Mouse (Mus musculus): ENCODE measurements around the gene Mrm1. TPM values are rescaled to one million over a fixed set of nuclear protein-coding genes. Genes with fewer than 3 reads are reported as not detected.

The Mrm1 gene
- polyA plus RNA-seq, 1 experiment from 2014 or later = 7.9 TPM

DNA sequence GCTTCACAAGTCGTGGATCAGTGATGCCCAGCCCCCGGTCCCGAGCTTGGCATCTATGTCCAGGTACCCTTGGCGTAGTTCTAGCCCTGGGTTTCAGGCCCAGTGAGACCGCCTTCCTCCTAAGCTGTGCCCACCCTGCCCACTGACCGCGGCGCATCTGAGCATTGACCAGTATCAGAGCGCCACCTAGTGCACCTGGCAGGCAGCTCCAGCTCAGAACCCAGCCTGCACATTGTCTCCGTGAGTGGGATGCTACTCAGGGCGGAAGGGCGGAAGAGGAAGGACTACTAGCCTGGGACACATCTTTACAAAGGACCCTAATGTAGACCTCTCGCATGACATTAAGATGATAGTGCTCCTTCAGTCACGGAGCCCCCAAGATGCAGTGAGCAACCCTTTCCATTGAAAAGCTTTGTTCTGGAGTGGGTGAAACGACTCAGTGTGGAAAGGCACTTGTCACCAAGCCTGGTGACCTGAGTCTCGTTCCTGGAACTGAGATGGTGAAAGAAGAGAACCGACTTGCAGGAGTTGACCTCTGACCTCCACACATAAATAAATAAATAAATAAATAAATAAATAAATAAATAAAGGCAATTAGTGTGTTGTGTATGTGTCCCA, 24.7 kb downstream of the Mrm1 start:
- ATAC-seq (ENCODE audit: low read depth) (peak; percentile 85), DNase-seq (ENCODE audit: low spot score) (peak; percentile 76)
- H3K4me2 ChIP-seq (ENCODE audit: low read depth, low read length) = peak overlapping the region; percentile 52
- no peaks in the 10 kb centered on the region for H3K9me3 ChIP-seq (ENCODE audit: control insufficient read depth, low read length)
- WGBS = 13% methylated on average over 17 of the region's 17 CpGs
- H3K4me3 ChIP-seq (ENCODE audit: low read depth, low read length) = no peak overlapping the region
- H3K27me3 ChIP-seq (replicated peaks; ENCODE audit: control insufficient read depth, insufficient read depth, low read length) = no peaks in the 10 kb centered on the region
- no peaks in the 10 kb centered on the region for H3K36me3 ChIP-seq (ENCODE audit: control insufficient read depth, insufficient read depth, low read length)
- no peak overlapping the region for H3K9ac ChIP-seq (ENCODE audit: low read depth, low read length)
- no peaks in the 10 kb centered on the region for H3K4me1 ChIP-seq (ENCODE audit: control insufficient read depth, insufficient read depth, low read length)
- H3K27ac ChIP-seq (replicated peaks; ENCODE audit: low read depth, low read length) = no peak overlapping the region

DNA sequence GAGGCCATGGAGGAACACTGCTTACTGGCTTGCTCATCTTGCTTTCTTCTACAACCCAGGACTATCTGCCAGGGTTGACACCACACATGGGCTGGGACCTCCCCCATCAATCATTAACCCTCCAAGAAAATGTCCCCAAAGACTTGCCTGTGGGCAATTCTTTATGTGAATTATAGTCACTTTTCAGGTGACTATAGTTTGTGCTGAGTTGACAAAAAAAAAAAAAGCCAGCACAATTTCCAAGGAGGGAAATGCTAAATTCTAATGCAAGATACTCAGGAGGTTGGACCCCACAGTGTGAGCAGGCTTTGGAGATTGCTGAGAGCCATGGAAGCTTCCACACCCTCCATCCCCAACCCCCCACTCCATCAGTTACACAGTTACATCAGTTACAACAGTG, 25.8 kb downstream of the Mrm1 start:
- no peak for DNase-seq (ENCODE audit: low spot score)
- Histone ChIP-seq H3K36me3 (ENCODE audit: control insufficient read depth, insufficient read depth, low read length) (no peaks in the 10 kb centered on the region), H3K4me2 (ENCODE audit: low read depth, low read length) (no peak overlapping the region), H3K27me3 (replicated peaks; ENCODE audit: control insufficient read depth, insufficient read depth, low read length) (no peaks in the 10 kb centered on the region), H3K9me3 (ENCODE audit: control insufficient read depth, low read length) (no peaks in the 10 kb centered on the region), H3K9ac (ENCODE audit: low read depth, low read length) (no peak overlapping the region), H3K27ac (replicated peaks; ENCODE audit: low read depth, low read length) (no peak overlapping the region), H3K4me3 (ENCODE audit: low read depth, low read length) (no peak overlapping the region), H3K4me1 (ENCODE audit: control insufficient read depth, insufficient read depth, low read length) (no peaks in the 10 kb centered on the region)
- no peak for ATAC-seq (ENCODE audit: low read depth)

DNA sequence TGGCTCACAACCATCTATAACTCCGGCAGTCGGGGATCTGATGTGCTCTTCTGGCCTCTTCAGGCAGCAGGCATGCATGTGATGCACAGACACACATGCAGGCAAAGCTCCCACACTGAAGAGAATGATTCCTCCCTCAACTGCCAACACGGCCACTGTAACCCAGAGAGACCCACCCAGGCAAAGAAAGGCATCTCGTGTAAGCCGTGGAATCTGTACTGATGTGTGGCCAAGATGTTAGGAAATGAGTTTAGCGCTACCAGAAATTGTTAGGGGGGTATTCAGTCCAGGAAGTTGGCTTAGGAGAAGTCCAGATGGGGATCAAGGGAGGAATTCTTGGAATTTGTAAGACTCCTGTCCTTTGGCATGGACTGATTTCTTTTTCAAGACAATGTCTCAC, 28.9 kb downstream of the Mrm1 start:
- 32% methylated on average over 6 of the region's 6 CpGs for WGBS
- no peak overlapping the region for H3K27ac ChIP-seq (replicated peaks; ENCODE audit: low read depth, low read length)
- no peaks in the 10 kb centered on the region for H3K36me3 ChIP-seq (ENCODE audit: control insufficient read depth, insufficient read depth, low read length)
- no peaks in the 10 kb centered on the region for H3K4me1 ChIP-seq (ENCODE audit: control insufficient read depth, insufficient read depth, low read length)
- H3K9me3 ChIP-seq (ENCODE audit: control insufficient read depth, low read length) = no peaks in the 10 kb centered on the region
- no peak for DNase-seq (ENCODE audit: low spot score)
- no peak overlapping the region for H3K4me2 ChIP-seq (ENCODE audit: low read depth, low read length)
- ATAC-seq (ENCODE audit: low read depth) = no peak
- H3K9ac ChIP-seq (ENCODE audit: low read depth, low read length) = no peak overlapping the region; the same call in 1 of the 2 replicates
- H3K4me3 ChIP-seq (ENCODE audit: low read depth, low read length) = no peak overlapping the region
- no peaks in the 10 kb centered on the region for H3K27me3 ChIP-seq (replicated peaks; ENCODE audit: control insufficient read depth, insufficient read depth, low read length)

DNA sequence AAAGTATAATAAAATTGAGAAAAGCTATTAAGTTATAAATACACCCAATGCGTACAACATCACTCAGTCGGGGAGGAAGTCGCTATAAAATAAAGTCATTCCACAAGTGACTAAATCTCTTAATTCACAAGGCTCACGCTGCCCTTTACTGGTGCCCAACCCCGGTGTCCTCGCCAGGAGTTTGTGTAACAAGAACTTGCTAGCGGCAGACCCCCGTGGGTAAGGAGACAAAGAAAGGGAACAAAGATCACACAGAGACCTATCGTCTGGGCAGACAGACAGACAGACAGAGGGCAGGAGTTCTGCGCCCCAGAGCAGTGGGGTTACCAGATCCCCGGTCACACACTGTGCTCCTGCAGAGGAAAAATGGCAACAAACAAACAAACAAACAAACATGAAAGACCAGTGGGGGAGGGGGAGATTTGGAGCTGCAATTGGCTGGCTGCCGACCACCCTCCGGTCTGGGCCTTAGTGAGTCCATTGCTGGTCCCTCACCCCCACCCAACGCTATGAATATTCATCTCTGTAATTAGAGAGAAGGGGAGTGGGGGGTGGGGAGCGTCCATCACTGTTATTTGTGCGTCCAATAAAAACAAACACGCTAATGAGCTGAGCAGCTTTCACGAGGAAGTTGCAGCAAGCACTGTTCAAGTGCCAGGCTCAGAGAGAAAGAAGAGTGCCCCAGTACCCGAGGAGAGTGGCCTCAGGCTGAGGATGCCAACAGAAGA, 39.0 kb downstream of the Mrm1 start:
- ATAC-seq (ENCODE audit: low read depth) (no peak), DNase-seq (ENCODE audit: low spot score) (no peak)
- no peak overlapping the region for H3K9ac ChIP-seq (ENCODE audit: low read depth, low read length)
- H3K36me3 ChIP-seq (ENCODE audit: control insufficient read depth, insufficient read depth, low read length) = no peaks in the 10 kb centered on the region
- no peak overlapping the region for H3K4me2 ChIP-seq (ENCODE audit: low read depth, low read length)
- peaks cover 19% of the 10 kb centered on the region for H3K27me3 ChIP-seq (replicated peaks; ENCODE audit: control insufficient read depth, insufficient read depth, low read length)
- no peak overlapping the region for H3K27ac ChIP-seq (replicated peaks; ENCODE audit: low read depth, low read length)
- WGBS = 5% methylated on average over 19 of the region's 19 CpGs
- H3K4me3 ChIP-seq (ENCODE audit: low read depth, low read length) = no peak overlapping the region
- 0 out of 2 replicates have a peak, but pooled peaks cover 9% of the 10 kb centered on the region for H3K4me1 ChIP-seq (ENCODE audit: control insufficient read depth, insufficient read depth, low read length)
- H3K9me3 ChIP-seq (ENCODE audit: control insufficient read depth, low read length) = no peaks in the 10 kb centered on the region

DNA sequence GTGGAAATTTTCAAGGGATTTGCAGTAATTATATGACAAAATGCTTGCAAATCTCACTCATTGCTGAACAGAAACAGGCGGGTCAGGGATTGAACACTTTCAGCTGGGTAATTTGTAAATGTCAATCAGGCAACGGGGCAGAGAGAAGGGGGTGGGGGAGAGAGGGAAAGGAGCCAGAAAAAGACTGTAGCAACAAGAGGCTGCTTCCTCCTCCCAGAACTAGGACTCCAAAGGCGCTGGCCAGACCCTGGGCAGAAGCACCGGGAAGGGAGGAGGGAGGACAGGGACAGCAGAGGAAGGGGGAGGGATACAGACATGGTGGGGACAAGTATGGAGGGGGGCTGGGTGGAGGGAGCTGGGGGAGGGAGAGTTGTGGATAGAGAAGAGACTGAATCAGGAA, 43.8 kb downstream of the Mrm1 start:
- Histone ChIP-seq H3K4me3 (ENCODE audit: low read depth, low read length) (no peak overlapping the region), H3K36me3 (ENCODE audit: control insufficient read depth, insufficient read depth, low read length) (no peaks in the 10 kb centered on the region), H3K9me3 (ENCODE audit: control insufficient read depth, low read length) (no peaks in the 10 kb centered on the region), H3K27ac (replicated peaks; ENCODE audit: low read depth, low read length) (no peak overlapping the region), H3K27me3 (replicated peaks; ENCODE audit: control insufficient read depth, insufficient read depth, low read length) (peaks cover 15% of the 10 kb centered on the region; the same call in 1 of the 2 replicates), H3K9ac (ENCODE audit: low read depth, low read length) (no peak overlapping the region), H3K4me2 (ENCODE audit: low read depth, low read length) (no peak overlapping the region), H3K4me1 (ENCODE audit: control insufficient read depth, insufficient read depth, low read length) (0 out of 2 replicates have a peak, but pooled peaks cover 9% of the 10 kb centered on the region)
- DNase-seq (ENCODE audit: low spot score) (peak; percentile 76), ATAC-seq (ENCODE audit: low read depth) (0 out of 2 replicates have a peak, but pooled peaks have one; percentile 60)
- 3% methylated on average over 4 of the region's 4 CpGs for WGBS

DNA sequence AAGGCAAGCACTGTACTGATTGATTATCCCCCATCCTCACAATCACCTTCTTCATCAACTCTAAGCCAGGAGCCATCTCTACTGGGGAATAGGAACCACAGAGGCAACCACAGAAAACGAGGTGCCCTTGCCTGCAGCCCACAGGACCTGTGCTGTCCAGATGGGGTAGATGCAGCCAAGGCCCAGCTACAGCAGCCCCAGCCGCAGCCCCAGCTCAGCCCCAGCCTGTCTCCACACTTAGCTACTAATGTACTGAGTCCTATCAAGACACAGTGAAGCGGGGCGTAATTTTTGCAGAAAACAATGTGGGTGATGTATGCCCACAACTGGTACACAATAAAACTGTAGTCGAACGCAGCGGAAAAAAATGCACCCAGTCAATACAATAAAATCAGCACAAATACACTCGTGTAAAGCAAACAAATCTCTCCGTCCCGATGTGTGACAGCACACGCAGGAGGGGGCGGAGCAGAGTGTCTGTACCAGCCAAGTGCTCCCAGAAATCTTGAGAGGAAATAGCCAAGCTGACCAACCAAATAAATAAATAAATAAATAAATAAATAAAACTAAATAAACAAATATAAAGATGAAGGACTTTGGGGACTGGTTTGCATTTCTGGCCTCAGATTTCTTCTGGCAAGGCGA, 44.3 kb downstream of the Mrm1 start:
- H3K4me3 ChIP-seq (ENCODE audit: low read depth, low read length) = no peak overlapping the region
- H3K27ac ChIP-seq (replicated peaks; ENCODE audit: low read depth, low read length) = no peak overlapping the region
- no peak overlapping the region for H3K4me2 ChIP-seq (ENCODE audit: low read depth, low read length)
- 49% methylated on average over 13 of the region's 13 CpGs for WGBS
- no peak for ATAC-seq (ENCODE audit: low read depth)
- peaks cover 9% of the 10 kb centered on the region; the same call in 1 of the 2 replicates for H3K27me3 ChIP-seq (replicated peaks; ENCODE audit: control insufficient read depth, insufficient read depth, low read length)
- 0 out of 2 replicates have a peak, but pooled peaks cover 5% of the 10 kb centered on the region for H3K4me1 ChIP-seq (ENCODE audit: control insufficient read depth, insufficient read depth, low read length)
- H3K9ac ChIP-seq (ENCODE audit: low read depth, low read length) = no peak overlapping the region
- H3K36me3 ChIP-seq (ENCODE audit: control insufficient read depth, insufficient read depth, low read length) = no peaks in the 10 kb centered on the region
- no peak for DNase-seq (ENCODE audit: low spot score)
- H3K9me3 ChIP-seq (ENCODE audit: control insufficient read depth, low read length) = no peaks in the 10 kb centered on the region

DNA sequence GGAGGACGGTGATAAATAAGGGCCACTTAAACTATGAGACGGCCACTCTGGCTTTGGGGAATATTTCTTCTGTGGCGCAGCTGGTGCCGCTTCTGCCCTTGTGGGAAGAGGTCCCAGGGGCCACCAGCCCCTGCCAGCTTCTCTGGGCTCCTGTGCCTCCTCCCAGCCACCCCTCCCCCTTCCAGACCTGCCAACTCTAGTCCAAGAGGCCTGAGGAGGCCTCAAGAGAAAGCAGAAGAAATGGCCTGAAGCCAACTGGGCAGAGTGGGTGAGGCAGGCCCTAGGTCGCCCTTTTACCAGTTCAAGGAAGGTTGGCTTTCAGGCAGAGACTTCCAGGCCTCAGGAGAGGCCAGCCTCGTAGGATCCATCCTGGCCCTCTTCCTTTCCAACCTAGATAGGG, 51.4 kb downstream of the Mrm1 start:
- 79% methylated on average over 6 of the region's 6 CpGs for WGBS
- peaks cover 10% of the 10 kb centered on the region for H3K4me1 ChIP-seq (ENCODE audit: control insufficient read depth, insufficient read depth, low read length)
- DNase-seq (ENCODE audit: low spot score) = no peak
- no peak overlapping the region for H3K27ac ChIP-seq (replicated peaks; ENCODE audit: low read depth, low read length)
- no peaks in the 10 kb centered on the region; the same call in 1 of the 2 replicates for H3K27me3 ChIP-seq (replicated peaks; ENCODE audit: control insufficient read depth, insufficient read depth, low read length)
- H3K9ac ChIP-seq (ENCODE audit: low read depth, low read length) = no peak overlapping the region
- H3K36me3 ChIP-seq (ENCODE audit: control insufficient read depth, insufficient read depth, low read length) = no peaks in the 10 kb centered on the region
- H3K9me3 ChIP-seq (ENCODE audit: control insufficient read depth, low read length) = no peaks in the 10 kb centered on the region
- no peak overlapping the region for H3K4me3 ChIP-seq (ENCODE audit: low read depth, low read length)
- H3K4me2 ChIP-seq (ENCODE audit: low read depth, low read length) = no peak overlapping the region
- no peak for ATAC-seq (ENCODE audit: low read depth)

DNA sequence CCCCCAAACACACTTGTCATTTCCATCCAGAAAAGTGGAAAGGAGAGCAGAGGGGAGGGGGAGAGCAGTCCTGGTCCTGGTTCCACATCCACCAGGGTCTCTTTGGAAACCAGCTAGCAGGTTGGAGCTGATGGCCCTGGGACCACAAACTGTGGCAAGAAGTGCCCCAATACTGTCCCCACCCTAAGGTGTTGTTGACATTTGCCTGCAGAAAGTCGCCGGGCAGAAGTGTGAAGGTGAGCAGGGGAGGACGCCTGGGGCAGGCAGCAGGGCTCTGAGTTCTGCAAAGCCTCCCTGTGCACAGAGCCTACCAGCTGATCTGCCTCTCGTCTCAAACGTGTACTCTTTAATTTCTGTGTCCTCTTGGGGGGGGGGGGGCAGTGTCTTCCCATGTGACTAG, 54.2 kb downstream of the Mrm1 start:
- peaks cover 4% of the 10 kb centered on the region; the same call in 1 of the 2 replicates for H3K27me3 ChIP-seq (replicated peaks; ENCODE audit: control insufficient read depth, insufficient read depth, low read length)
- no peaks in the 10 kb centered on the region for H3K9me3 ChIP-seq (ENCODE audit: control insufficient read depth, low read length)
- H3K4me3 ChIP-seq (ENCODE audit: low read depth, low read length) = no peak overlapping the region
- no peak overlapping the region for H3K27ac ChIP-seq (replicated peaks; ENCODE audit: low read depth, low read length)
- no peak for ATAC-seq (ENCODE audit: low read depth)
- H3K9ac ChIP-seq (ENCODE audit: low read depth, low read length) = no peak overlapping the region
- WGBS = 11% methylated on average over 5 of the region's 5 CpGs
- no peak overlapping the region for H3K4me2 ChIP-seq (ENCODE audit: low read depth, low read length)
- H3K4me1 ChIP-seq (ENCODE audit: control insufficient read depth, insufficient read depth, low read length) = peaks cover 10% of the 10 kb centered on the region
- no peaks in the 10 kb centered on the region for H3K36me3 ChIP-seq (ENCODE audit: control insufficient read depth, insufficient read depth, low read length)
- DNase-seq (ENCODE audit: low spot score) = no peak

Measured in embryonic facial prominence, embryonic 14.5 days (tissue).